Mouse (Mus musculus): ENCODE measurements around the gene Pzp. TPM values are rescaled to one million over a fixed set of nuclear protein-coding genes. Genes with fewer than 3 reads are reported as not detected.

Pzp gene
- polyA plus RNA-seq, 1 experiment from 2014 or later, result 0.77 TPM

DNA sequence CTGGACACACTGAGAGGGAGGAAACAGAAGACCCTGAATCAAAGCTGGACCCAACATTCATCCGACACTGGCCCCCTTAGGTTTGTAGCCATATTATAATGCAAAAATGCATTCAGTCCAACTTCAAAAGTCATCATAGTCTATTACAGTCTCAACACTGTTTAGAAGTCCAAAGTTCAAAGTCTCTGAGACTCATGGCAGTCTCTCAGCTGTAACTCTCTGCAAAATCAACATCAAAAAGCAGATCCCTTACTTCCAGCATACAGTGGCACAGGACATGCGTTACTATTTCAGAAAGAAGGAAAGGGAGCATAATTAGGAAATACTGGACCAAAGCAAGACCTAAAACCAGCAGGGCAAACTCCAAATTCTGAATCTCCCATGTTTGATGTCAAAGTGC is 8.7 kb upstream of the Pzp start:
- H3K9ac ChIP-seq (ENCODE audit: low read length), result no peak overlapping the region
- H3K4me2 ChIP-seq (ENCODE audit: low read length), result no peak overlapping the region
- no peak for ATAC-seq (ENCODE audit: insufficient number of reproducible peaks, insufficient read depth, low FRiP score, low read depth)
- H3K27me3 ChIP-seq (ENCODE audit: control insufficient read depth, insufficient read depth, low read length), result no peaks in the 10 kb centered on the region
- H3K9me3 ChIP-seq (ENCODE audit: control insufficient read depth, low read length), result no peaks in the 10 kb centered on the region
- H3K36me3 ChIP-seq (ENCODE audit: control insufficient read depth, insufficient read depth, low read length), result no peaks in the 10 kb centered on the region
- no peak overlapping the region for H3K4me3 ChIP-seq (ENCODE audit: control insufficient read depth in 1 of 2, insufficient read depth in 1 of 2, low read depth in 1 of 2, low read length in 2 of 2)
- H3K4me1 ChIP-seq (ENCODE audit: control insufficient read depth in 2 of 2, insufficient read depth in 2 of 2, low read length in 2 of 2), result no peaks in the 10 kb centered on the region
- 93% methylated on average over 2 of the region's 2 CpGs for WGBS
- no peak overlapping the region for H3K27ac ChIP-seq (replicated peaks in 1 of 2; ENCODE audit: control insufficient read depth in 1 of 2, insufficient read depth in 1 of 2, low read depth in 2 of 2, low read length in 2 of 2)

DNA sequence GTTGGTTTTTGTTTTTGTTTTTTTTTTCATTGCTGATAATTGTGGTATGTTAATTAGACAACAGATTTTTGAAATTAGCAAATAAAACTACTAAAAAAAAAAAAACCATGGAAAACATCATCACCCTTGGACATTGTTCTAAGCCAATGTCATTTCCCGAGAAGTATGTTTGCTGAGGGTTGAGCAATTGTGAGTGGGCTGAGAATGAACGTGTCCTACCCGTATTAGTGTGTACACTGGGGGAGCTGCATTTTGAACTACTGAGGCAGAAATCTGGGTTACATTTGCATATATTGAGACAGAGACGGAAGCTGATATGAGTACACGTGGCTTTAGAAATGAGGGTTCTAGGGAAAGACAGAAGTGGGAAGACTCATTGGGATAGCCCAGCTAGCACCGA is 6.8 kb upstream of the Pzp start:
- Histone ChIP-seq H3K4me1 (ENCODE audit: control insufficient read depth in 2 of 2, insufficient read depth in 2 of 2, low read length in 2 of 2) (peaks cover 3 to 4% of the 10 kb centered on the region in 2 experiments; a peak in 2 of 4 replicates), H3K27ac (replicated peaks in 1 of 2; ENCODE audit: control insufficient read depth in 1 of 2, insufficient read depth in 1 of 2, low read depth in 2 of 2, low read length in 2 of 2) (no peak overlapping the region), H3K9ac (ENCODE audit: low read length) (no peak overlapping the region), H3K4me3 (ENCODE audit: control insufficient read depth in 1 of 2, insufficient read depth in 1 of 2, low read depth in 1 of 2, low read length in 2 of 2) (no peak overlapping the region), H3K4me2 (ENCODE audit: low read length) (no peak overlapping the region), H3K36me3 (ENCODE audit: control insufficient read depth, insufficient read depth, low read length) (no peaks in the 10 kb centered on the region), H3K9me3 (ENCODE audit: control insufficient read depth, low read length) (no peaks in the 10 kb centered on the region), H3K27me3 (ENCODE audit: control insufficient read depth, insufficient read depth, low read length) (no peaks in the 10 kb centered on the region)
- WGBS, result 86% methylated on average over 6 of the region's 6 CpGs
- no peak for ATAC-seq (ENCODE audit: insufficient number of reproducible peaks, insufficient read depth, low FRiP score, low read depth)

DNA sequence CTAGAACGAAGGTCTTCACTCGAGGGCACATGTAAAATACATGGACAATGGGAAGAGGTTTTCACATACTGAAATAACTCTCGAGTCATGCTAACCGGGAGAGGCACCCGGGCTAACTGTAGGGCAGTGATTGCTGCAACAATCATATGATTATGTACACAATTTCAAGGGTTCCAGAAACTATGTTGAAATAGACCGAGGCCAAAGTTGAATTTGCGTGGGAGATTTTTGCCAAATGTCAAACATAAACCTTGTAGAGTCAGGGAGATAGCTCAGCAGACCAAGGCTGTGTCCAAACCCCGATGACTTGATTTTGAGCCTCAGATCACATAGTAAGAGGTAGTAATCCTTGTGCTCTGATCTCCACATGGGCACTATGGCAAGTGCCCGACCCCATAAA is 6.2 kb upstream of the Pzp start:
- H3K9ac ChIP-seq (ENCODE audit: low read length), result no peak overlapping the region
- H3K4me3 ChIP-seq (ENCODE audit: control insufficient read depth in 1 of 2, insufficient read depth in 1 of 2, low read depth in 1 of 2, low read length in 2 of 2), result no peak overlapping the region
- no peaks in the 10 kb centered on the region for H3K9me3 ChIP-seq (ENCODE audit: control insufficient read depth, low read length)
- whole genome bisulfite sequencing, result 82% methylated on average over 9 of the region's 9 CpGs
- H3K27ac ChIP-seq (replicated peaks in 1 of 2; ENCODE audit: control insufficient read depth in 1 of 2, insufficient read depth in 1 of 2, low read depth in 2 of 2, low read length in 2 of 2), result no peak overlapping the region
- no peak for ATAC-seq (ENCODE audit: insufficient number of reproducible peaks, insufficient read depth, low FRiP score, low read depth)
- H3K27me3 ChIP-seq (ENCODE audit: control insufficient read depth, insufficient read depth, low read length), result no peaks in the 10 kb centered on the region
- peaks cover 6 to 7% of the 10 kb centered on the region in 2 experiments for H3K4me1 ChIP-seq (ENCODE audit: control insufficient read depth in 2 of 2, insufficient read depth in 2 of 2, low read length in 2 of 2)
- no peaks in the 10 kb centered on the region for H3K36me3 ChIP-seq (ENCODE audit: control insufficient read depth, insufficient read depth, low read length)
- H3K4me2 ChIP-seq (ENCODE audit: low read length), result no peak overlapping the region

DNA sequence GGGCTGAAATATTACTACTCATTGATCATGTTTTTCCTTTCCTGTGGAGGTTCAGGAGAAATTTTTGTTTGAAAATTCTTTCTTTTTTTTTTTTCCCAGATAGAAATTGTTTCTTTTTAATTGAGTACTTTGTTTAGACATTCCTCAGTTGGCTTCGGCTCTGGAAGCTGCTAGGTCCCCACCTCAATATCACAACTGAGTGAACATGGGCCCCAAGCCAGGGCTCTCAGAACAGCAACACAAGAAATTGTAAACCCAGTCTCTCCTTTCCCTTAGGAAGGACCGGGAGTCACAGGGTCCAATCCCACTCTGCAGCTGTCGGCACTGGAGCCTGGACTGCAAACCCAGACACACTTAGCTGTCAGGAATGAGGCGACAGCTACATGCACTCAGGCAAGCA is 2.0 kb upstream of the Pzp start:
- Histone ChIP-seq H3K27me3 (ENCODE audit: control insufficient read depth, insufficient read depth, low read length) (no peaks in the 10 kb centered on the region), H3K9ac (ENCODE audit: low read length) (no peak overlapping the region), H3K27ac (replicated peaks in 1 of 2; ENCODE audit: control insufficient read depth in 1 of 2, insufficient read depth in 1 of 2, low read depth in 2 of 2, low read length in 2 of 2) (0 out of 4 replicates have a peak overlapping the region, but pooled peaks of 1 of the 2 experiments have one; percentile 12), H3K4me2 (ENCODE audit: low read length) (no peak overlapping the region), H3K4me1 (ENCODE audit: control insufficient read depth in 2 of 2, insufficient read depth in 2 of 2, low read length in 2 of 2) (peaks cover 6 to 12% of the 10 kb centered on the region in 2 experiments), H3K36me3 (ENCODE audit: control insufficient read depth, insufficient read depth, low read length) (no peaks in the 10 kb centered on the region), H3K4me3 (ENCODE audit: control insufficient read depth in 1 of 2, insufficient read depth in 1 of 2, low read depth in 1 of 2, low read length in 2 of 2) (no peak overlapping the region), H3K9me3 (ENCODE audit: control insufficient read depth, low read length) (0 out of 2 replicates have a peak, but pooled peaks cover 6% of the 10 kb centered on the region)
- WGBS, result 28% methylated on average over 4 of the region's 4 CpGs
- no peak for ATAC-seq (ENCODE audit: insufficient number of reproducible peaks, insufficient read depth, low FRiP score, low read depth)

DNA sequence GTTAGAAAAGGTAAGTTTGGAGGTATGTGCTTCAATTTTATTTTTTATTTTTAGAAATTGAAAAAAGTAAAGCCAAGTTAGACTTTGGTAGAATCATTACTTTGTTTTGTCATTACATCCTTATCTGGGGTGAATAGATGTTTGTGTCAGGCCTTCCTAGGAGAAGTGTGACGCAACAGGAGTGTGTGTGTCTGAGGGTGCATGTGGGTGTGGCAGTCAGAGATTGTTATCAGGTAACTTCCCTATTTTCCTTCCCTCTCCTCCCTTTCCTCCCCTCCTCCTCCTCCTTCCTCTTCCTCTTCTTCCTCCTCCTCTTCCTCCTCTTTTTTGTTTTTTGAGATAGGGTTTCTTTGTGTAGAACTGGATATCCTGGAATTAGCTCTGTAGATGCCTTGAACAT is 590 bp upstream of the Pzp start:
- no peaks in the 10 kb centered on the region for H3K27me3 ChIP-seq (ENCODE audit: control insufficient read depth, insufficient read depth, low read length)
- no peak overlapping the region for H3K9ac ChIP-seq (ENCODE audit: low read length)
- no peak overlapping the region for H3K27ac ChIP-seq (replicated peaks in 1 of 2; ENCODE audit: control insufficient read depth in 1 of 2, insufficient read depth in 1 of 2, low read depth in 2 of 2, low read length in 2 of 2)
- ATAC-seq (ENCODE audit: insufficient number of reproducible peaks, insufficient read depth, low FRiP score, low read depth), result no peak
- H3K4me2 ChIP-seq (ENCODE audit: low read length), result no peak overlapping the region
- H3K36me3 ChIP-seq (ENCODE audit: control insufficient read depth, insufficient read depth, low read length), result no peaks in the 10 kb centered on the region
- 0 out of 2 replicates have a peak, but pooled peaks cover 6% of the 10 kb centered on the region for H3K9me3 ChIP-seq (ENCODE audit: control insufficient read depth, low read length)
- H3K4me3 ChIP-seq (ENCODE audit: control insufficient read depth in 1 of 2, insufficient read depth in 1 of 2, low read depth in 1 of 2, low read length in 2 of 2), result no peak overlapping the region
- H3K4me1 ChIP-seq (ENCODE audit: control insufficient read depth in 2 of 2, insufficient read depth in 2 of 2, low read length in 2 of 2), result peaks cover 6 to 18% of the 10 kb centered on the region in 2 experiments
- WGBS, result 89% methylated on average over 1 of the region's 1 CpGs

DNA sequence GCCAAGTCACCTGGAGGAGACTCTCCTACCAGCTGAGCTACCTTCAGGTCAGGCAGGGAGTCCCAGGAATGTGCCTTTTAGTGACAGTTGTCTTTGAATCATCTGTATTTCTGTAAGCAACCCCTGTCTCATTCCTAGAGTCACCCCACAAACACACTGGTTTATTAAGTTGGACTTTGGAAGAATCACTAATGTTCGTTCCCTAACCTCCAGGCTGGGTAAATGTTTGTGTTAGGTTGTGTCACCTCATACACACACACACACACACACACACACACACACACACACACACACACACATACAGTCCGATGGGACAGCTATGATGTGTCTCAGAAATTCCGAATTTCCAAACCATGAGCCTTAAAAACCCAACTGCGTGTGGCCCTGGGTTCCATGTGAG is 719 bp downstream of the Pzp start:
- H3K4me2 ChIP-seq (ENCODE audit: low read length), result no peak overlapping the region
- no peaks in the 10 kb centered on the region for H3K27me3 ChIP-seq (ENCODE audit: control insufficient read depth, insufficient read depth, low read length)
- WGBS, result 87% methylated on average over 4 of the region's 4 CpGs
- peaks cover 6 to 18% of the 10 kb centered on the region in 2 experiments for H3K4me1 ChIP-seq (ENCODE audit: control insufficient read depth in 2 of 2, insufficient read depth in 2 of 2, low read length in 2 of 2)
- no peaks in the 10 kb centered on the region for H3K36me3 ChIP-seq (ENCODE audit: control insufficient read depth, insufficient read depth, low read length)
- no peak overlapping the region for H3K4me3 ChIP-seq (ENCODE audit: control insufficient read depth in 1 of 2, insufficient read depth in 1 of 2, low read depth in 1 of 2, low read length in 2 of 2)
- 0 out of 2 replicates have a peak, but pooled peaks cover 6% of the 10 kb centered on the region for H3K9me3 ChIP-seq (ENCODE audit: control insufficient read depth, low read length)
- H3K9ac ChIP-seq (ENCODE audit: low read length), result no peak overlapping the region
- ATAC-seq (ENCODE audit: insufficient number of reproducible peaks, insufficient read depth, low FRiP score, low read depth), result no peak
- no peak overlapping the region for H3K27ac ChIP-seq (replicated peaks in 1 of 2; ENCODE audit: control insufficient read depth in 1 of 2, insufficient read depth in 1 of 2, low read depth in 2 of 2, low read length in 2 of 2)

DNA sequence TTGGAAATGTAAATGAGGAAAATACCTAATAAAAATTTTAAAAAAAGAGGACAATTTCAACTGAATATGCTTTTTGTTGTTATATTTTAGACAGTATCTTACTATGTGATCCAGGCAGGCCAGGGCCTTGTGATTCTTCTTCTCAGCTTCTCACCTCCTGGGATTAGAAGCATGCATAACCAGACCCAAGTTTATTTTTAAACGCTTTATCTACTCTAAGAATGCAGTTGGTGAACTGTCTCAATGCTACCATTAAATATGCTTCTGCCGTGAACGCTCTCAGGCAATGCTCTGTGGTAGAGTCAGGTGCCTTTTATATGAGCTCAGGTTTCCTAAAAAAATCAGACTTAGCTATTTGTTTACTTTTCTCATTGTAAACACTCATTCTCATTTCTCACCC is 3.2 kb downstream of the Pzp start:
- Histone ChIP-seq H3K27ac (replicated peaks in 1 of 2; ENCODE audit: control insufficient read depth in 1 of 2, insufficient read depth in 1 of 2, low read depth in 2 of 2, low read length in 2 of 2) (peak overlapping the region; percentile 17 to 63; a peak in 3 of 4 replicates), H3K9me3 (ENCODE audit: control insufficient read depth, low read length) (0 out of 2 replicates have a peak, but pooled peaks cover 6% of the 10 kb centered on the region), H3K36me3 (ENCODE audit: control insufficient read depth, insufficient read depth, low read length) (no peaks in the 10 kb centered on the region), H3K27me3 (ENCODE audit: control insufficient read depth, insufficient read depth, low read length) (no peaks in the 10 kb centered on the region), H3K4me1 (ENCODE audit: control insufficient read depth in 2 of 2, insufficient read depth in 2 of 2, low read length in 2 of 2) (peaks cover 3 to 15% of the 10 kb centered on the region in 2 experiments; a peak in 3 of 4 replicates), H3K4me2 (ENCODE audit: low read length) (no peak overlapping the region), H3K9ac (ENCODE audit: low read length) (no peak overlapping the region), H3K4me3 (ENCODE audit: control insufficient read depth in 1 of 2, insufficient read depth in 1 of 2, low read depth in 1 of 2, low read length in 2 of 2) (no peak overlapping the region)
- 29% methylated on average over 3 of the region's 3 CpGs for WGBS
- no peak for ATAC-seq (ENCODE audit: insufficient number of reproducible peaks, insufficient read depth, low FRiP score, low read depth)

DNA sequence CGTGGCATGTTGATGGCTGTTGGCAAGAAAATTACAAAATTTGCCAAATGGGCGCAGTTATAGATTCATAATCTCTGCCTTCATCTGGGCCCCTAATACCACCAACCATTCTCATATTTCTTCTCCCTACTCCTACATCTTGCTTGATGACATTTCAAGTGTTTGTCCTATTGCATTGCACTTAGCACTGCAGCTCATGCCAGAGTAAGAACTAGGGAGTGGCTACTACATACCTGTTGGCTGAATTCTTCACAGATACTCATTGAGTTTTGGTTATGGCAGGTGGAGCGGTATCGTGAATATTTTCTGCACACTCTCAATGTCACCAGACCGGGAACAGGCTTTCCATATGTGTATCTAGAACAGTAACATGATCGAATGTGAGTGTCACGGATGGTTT is 7.4 kb downstream of the Pzp start:
- Histone ChIP-seq H3K9me3 (ENCODE audit: control insufficient read depth, low read length) (0 out of 2 replicates have a peak, but pooled peaks cover 1% of the 10 kb centered on the region), H3K9ac (ENCODE audit: low read length) (no peak overlapping the region), H3K27ac (replicated peaks in 1 of 2; ENCODE audit: control insufficient read depth in 1 of 2, insufficient read depth in 1 of 2, low read depth in 2 of 2, low read length in 2 of 2) (no peak overlapping the region), H3K4me2 (ENCODE audit: low read length) (no peak overlapping the region), H3K4me1 (ENCODE audit: control insufficient read depth in 2 of 2, insufficient read depth in 2 of 2, low read length in 2 of 2) (peaks cover 0 to 11% of the 10 kb centered on the region in 2 experiments; a peak in 2 of 4 replicates), H3K27me3 (ENCODE audit: control insufficient read depth, insufficient read depth, low read length) (no peaks in the 10 kb centered on the region), H3K36me3 (ENCODE audit: control insufficient read depth, insufficient read depth, low read length) (no peaks in the 10 kb centered on the region), H3K4me3 (ENCODE audit: control insufficient read depth in 1 of 2, insufficient read depth in 1 of 2, low read depth in 1 of 2, low read length in 2 of 2) (no peak overlapping the region)
- no peak for ATAC-seq (ENCODE audit: insufficient number of reproducible peaks, insufficient read depth, low FRiP score, low read depth)
- 85% methylated on average over 7 of the region's 7 CpGs for WGBS
